7 mouse cellular contexts compared by ENCODE assay signal in genomic region chr4:101320587-101320986, GRCm38 (mm10). TPM values are rescaled to one million over a fixed set of nuclear protein-coding genes. Genes with fewer than 3 reads are reported as not detected.
DNase-seq lines count a peak whose midpoint lies in the region; ATAC-seq and TF ChIP-seq lines count a peak whose summit lies in the region.

No protein-coding gene starts in this region.

- no peaks in the 10 kb centered on the region for H3K4me1 ChIP-seq in liver, embryonic 14.5 days (replicated peaks; ENCODE audit: control insufficient read depth in 2 of 2, insufficient read depth in 2 of 2, low read length in 1 of 2)
- H3K4me1 ChIP-seq in bone marrow, adult 2 months (ENCODE audit: control insufficient read depth, insufficient read depth, low read length), result no peaks in the 10 kb centered on the region
- no peaks in the 10 kb centered on the region for H3K4me1 ChIP-seq in heart, embryonic 12.5 days (replicated peaks)

- TF ChIP-seq EP300 in liver, embryonic 14.5 days (IDR thresholded peaks at IDR 0.05; ENCODE audit: low read depth), result no peak

- H3K4me3 ChIP-seq in liver, embryonic 14.5 days (ENCODE audit: insufficient read depth in 1 of 2, low read depth in 2 of 2, low read length in 2 of 2), result no peak overlapping the region
- H3K4me3 ChIP-seq in bone marrow, adult 2 months (replicated peaks; ENCODE audit: control insufficient read depth, low read depth, low read length), result no peak overlapping the region
- no peak overlapping the region for H3K4me3 ChIP-seq in heart, embryonic 12.5 days

- no peaks in the 10 kb centered on the region for H3K36me3 ChIP-seq in liver, embryonic 14.5 days (replicated peaks; ENCODE audit: control insufficient read depth, insufficient read depth, low read depth)
- no peaks in the 10 kb centered on the region for H3K36me3 ChIP-seq in heart, embryonic 12.5 days

- no peaks in the 10 kb centered on the region for H3K27me3 ChIP-seq in liver, embryonic 14.5 days (ENCODE audit: control insufficient read depth, insufficient read depth, low read length)
- no peaks in the 10 kb centered on the region for H3K27me3 ChIP-seq in heart, embryonic 12.5 days (replicated peaks)

- no peak overlapping the region for H3K4me2 ChIP-seq in liver, embryonic 14.5 days (ENCODE audit: low read depth)
- no peak overlapping the region for H3K4me2 ChIP-seq in heart, embryonic 12.5 days

- no peak for TF ChIP-seq POLR2A in bone marrow, adult 2 months (IDR thresholded peaks at IDR 0.05; ENCODE audit: borderline replicate concordance, control insufficient read depth, low read depth, low read length)

- 43% methylated on average over 2 of the region's 2 CpGs for WGBS in liver, embryonic 14.5 days (ENCODE audit: insufficient replicate concordance)
- WGBS in bone marrow, adult 2 months, result 41% methylated on average over 2 of the region's 2 CpGs
- 59% methylated on average over 2 of the region's 2 CpGs for WGBS in heart, embryonic 12.5 days

- H3K27ac ChIP-seq in liver, embryonic 14.5 days, result no peak overlapping the region
- H3K27ac ChIP-seq in bone marrow, adult 2 months (ENCODE audit: control insufficient read depth, insufficient read depth, low read depth, low read length, poor library complexity), result no peak overlapping the region
- no peak overlapping the region for H3K27ac ChIP-seq in heart, embryonic 12.5 days (ENCODE audit: poor library complexity, severe bottlenecking)

- H3K9ac ChIP-seq in liver, embryonic 14.5 days (replicated peaks), result no peak overlapping the region
- no peak overlapping the region for H3K9ac ChIP-seq in heart, embryonic 12.5 days

- DNase-seq in liver, embryonic 14.5 days (ENCODE audit: low read depth in 3 of 3, low spot score in 3 of 3), result peak in 1 of 3 experiments; percentile 13
- DNase-seq in liver, result no peak
- peak; percentile 47 for DNase-seq in lung, postnatal 14 days
- DNase-seq in thymus, postnatal 25 days, result peak; percentile 83
- DNase-seq in layer of hippocampus, adult 8-10 months (ENCODE audit: low spot score in 2 of 2), result no peak

- ATAC-seq in liver, embryonic 14.5 days (ENCODE audit: insufficient read depth), result no peak
- ATAC-seq in heart, embryonic 12.5 days (ENCODE audit: insufficient number of reproducible peaks, low FRiP score), result no peak

- H3K9me3 ChIP-seq in liver, embryonic 14.5 days (ENCODE audit: control insufficient read depth, low read length), result no peaks in the 10 kb centered on the region
- 0 out of 2 replicates have a peak, but pooled peaks cover 3% of the 10 kb centered on the region for H3K9me3 ChIP-seq in heart, embryonic 12.5 days (replicated peaks)

- peak; percentile 54 for TF ChIP-seq CTCF in liver, embryonic 14.5 days (IDR thresholded peaks at IDR 0.05; ENCODE audit: low read depth)
- peak; percentile 44; the same call in 1 of the 2 replicates for TF ChIP-seq CTCF in bone marrow, adult 2 months (IDR thresholded peaks at IDR 0.05; ENCODE audit: control insufficient read depth, insufficient read depth, low read length)

RNA-seq across cellular contexts. Expression of gene Jak1, which starts 55.5 kb away (rescaled TPM):
- 13.0 and 19.8 TPM in 2 replicates for polyA plus RNA-seq in liver, embryonic 14.5 days (2012; rRNA removed)
- 38.2 and 43.2 TPM in 2 replicates for polyA plus RNA-seq in liver, embryonic 14.5 days (2014; fragmentation: Nextera tagmentation; extraction: Ambion mirVana)
- polyA plus RNA-seq in bone marrow, adult 2 months (2011; ENCODE audit: insufficient read depth, insufficient read length, low replicate concordance, missing spikeins), result 29.3 and 44.7 TPM in 2 replicates
- 100 to 1,000 TPM; 118 to 133 (median 127) TPM for total RNA-seq in layer of hippocampus, adult 8-10 months (2022)
- polyA plus RNA-seq in heart, embryonic 12.5 days (2016; fragmentation: Nextera tagmentation; extraction: Ambion mirVana), result 69.1 and 77.0 TPM in 2 replicates

Comparison
In these comparisons a context has a peak if more than half of its experiments do, and no peak if none do; other contexts are left out.
1. DNase-seq: peak in lung, postnatal 14 days (single experiment) and thymus, postnatal 25 days (single experiment); none in liver (single experiment) and layer of hippocampus, adult 8-10 months (0 of 2).